Mouse (Mus musculus) liver, postnatal 0 days (tissue): ENCODE data around the gene Itfg2. TPM values are rescaled to one million over a fixed set of nuclear protein-coding genes. Genes with fewer than 3 reads are reported as not detected.

ENCODE experiments used
- ATAC-seq: fragments of 200-750 bp; cut with Nextera tagmentation; 2 replicates; pipeline ENCODE4 v1.8.0; 2017; ENCODE audit warnings: mild to moderate bottlenecking, moderate library complexity
- DNase-seq: peaks from one replicate; pipeline ENCODE4 v3.0.0-alpha.2; 2016
- H3K27ac ChIP-seq: fragments of 300-500 bp; sonication (generic); 2 replicates; pipeline ENCODE4 v1.5.1; 2014; ENCODE audit warnings: antibody characterized with exemption, moderate library complexity, mild to moderate bottlenecking, low read depth
- H3K27me3 ChIP-seq: fragments of 300-500 bp; sonication (generic); 2 replicates; pipeline ENCODE4 v1.6.1; 2014; ENCODE audit warnings: low read length, control low read depth, mixed read lengths; ENCODE audit not compliant: insufficient read depth
- H3K36me3 ChIP-seq: fragments of 300-500 bp; sonication (generic); replicated peaks from 2 replicates; pipeline ENCODE4 v1.6.1; 2014; ENCODE audit warnings: mild to moderate bottlenecking, control low read depth, low read length, moderate library complexity, mixed read lengths; ENCODE audit not compliant: insufficient read depth
- H3K4me1 ChIP-seq: fragments of 300-500 bp; sonication (generic); 2 replicates; pipeline ENCODE4 v1.6.1; 2014; ENCODE audit warnings: antibody characterized with exemption, mild to moderate bottlenecking, control low read depth; ENCODE audit not compliant: insufficient read depth
- H3K4me2 ChIP-seq: fragments of 300-500 bp; sonication (generic); 2 replicates; pipeline ENCODE4 v1.6.1; 2014; ENCODE audit warnings: low read depth, mild to moderate bottlenecking, low read length, moderate library complexity, mixed read lengths
- H3K4me3 ChIP-seq: fragments of 300-500 bp; sonication (generic); 2 replicates; pipeline ENCODE4 v1.5.1; 2014; ENCODE audit warnings: low read depth, low read length
- H3K9ac ChIP-seq: fragments of 300-500 bp; sonication (generic); replicated peaks from 2 replicates; pipeline ENCODE4 v1.6.1; 2014; ENCODE audit warnings: mild to moderate bottlenecking, moderate library complexity
- H3K9me3 ChIP-seq: fragments of 300-500 bp; sonication (generic); 2 replicates; pipeline ENCODE4 v1.6.1; 2016; ENCODE audit warnings: mild to moderate bottlenecking, control low read depth, low read length, mixed read lengths
- CTCF ChIP-seq: sonication (generic); IDR thresholded peaks from 2 replicates; pipeline ENCODE4 v1.5.1; 2016; ENCODE audit warnings: antibody characterized with exemption, low read depth
- EP300 ChIP-seq: IDR thresholded peaks from 2 replicates; pipeline ENCODE4 v1.6.1; 2016; ENCODE audit warnings: antibody characterized with exemption, low read depth, mild to moderate bottlenecking
- WGBS: fragments of 180-500 bp; shearing (Covaris S2); extraction: QIAGEN DNeasy Blood & Tissue Kit; methylation state at CpG from one replicate; pipeline ENCODE4 v1.1.7; 2014; ENCODE audit not compliant: insufficient replicate concordance; 5-methylcytosine and 5-hydroxymethylcytosine counted together
- polyA plus RNA-seq: library from polyadenylated mRNA; unstranded; fragments of >200 nt; fragmentation: Nextera tagmentation; extraction: Ambion mirVana; gene quantifications from 2 replicates; pipeline ENCODE4 v1.2.1, GENCODE M21; 2015

Itfg2 gene
- polyA plus RNA-seq, 1 experiment from 2014 or later = 7.7 TPM

DNA sequence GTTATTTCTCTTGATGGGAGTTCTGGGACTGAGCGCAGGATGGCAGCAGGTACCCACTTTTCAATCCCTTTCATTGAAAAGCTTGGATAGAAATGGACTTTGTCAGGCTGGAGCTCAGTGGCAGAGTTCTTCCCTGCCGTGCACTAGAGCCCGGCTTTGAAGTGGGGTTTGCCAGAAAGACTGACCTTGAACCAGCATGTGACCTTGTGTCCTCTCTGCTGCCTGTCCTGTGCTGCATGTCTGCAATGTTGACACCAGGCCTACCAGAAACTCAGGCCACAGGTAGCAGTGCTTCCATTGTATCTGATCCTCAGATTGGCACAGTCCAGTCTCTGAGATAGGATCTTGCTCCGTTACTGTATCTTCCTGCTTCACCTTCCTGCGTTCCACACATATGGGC lies 54.7 kb downstream of the Itfg2 start:
- DNase-seq = peak; percentile 45
- Histone ChIP-seq H3K4me2 (no peak overlapping the region), H3K36me3 (peaks cover 74% of the 10 kb centered on the region), H3K27me3 (no peaks in the 10 kb centered on the region), H3K4me3 (no peak overlapping the region), H3K27ac (no peak overlapping the region), H3K9me3 (no peaks in the 10 kb centered on the region), H3K9ac (no peak overlapping the region), H3K4me1 (0 out of 2 replicates have a peak, but pooled peaks cover 4% of the 10 kb centered on the region)
- WGBS = 68% methylated on average over 5 of the region's 5 CpGs
- peak; percentile 88 for ATAC-seq
- TF ChIP-seq CTCF (peak; percentile 47; the same call in 1 of the 2 replicates), EP300 (no peak)

DNA sequence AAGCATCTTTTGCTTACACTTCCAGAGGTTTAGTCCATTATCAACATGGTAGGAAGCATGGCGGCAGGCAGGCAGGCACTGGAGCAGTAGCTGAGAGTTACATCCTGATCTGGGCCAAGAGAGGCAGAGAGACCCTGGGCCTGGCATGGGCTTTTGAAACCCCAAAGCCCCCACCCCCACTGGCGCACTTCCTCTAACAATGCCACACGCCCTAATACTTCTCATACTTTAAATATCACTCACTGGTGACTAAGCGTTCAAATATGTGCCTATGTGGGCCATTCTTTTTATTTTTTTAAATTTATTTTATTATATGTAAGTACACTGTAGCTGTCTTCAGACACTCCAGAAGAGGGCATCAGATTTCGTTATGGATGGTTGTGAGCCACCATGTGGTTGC lies 58.3 kb downstream of the Itfg2 start:
- ATAC-seq = no peak
- H3K9me3 ChIP-seq = no peaks in the 10 kb centered on the region
- no peaks in the 10 kb centered on the region for H3K27me3 ChIP-seq
- no peak overlapping the region for H3K27ac ChIP-seq
- no peak overlapping the region for H3K4me2 ChIP-seq
- no peak overlapping the region for H3K9ac ChIP-seq
- 80% methylated on average over 5 of the region's 5 CpGs for WGBS
- H3K36me3 ChIP-seq = peaks cover 46% of the 10 kb centered on the region
- TF ChIP-seq EP300 = no peak
- no peak for TF ChIP-seq CTCF
- peaks cover 14% of the 10 kb centered on the region for H3K4me1 ChIP-seq
- H3K4me3 ChIP-seq = no peak overlapping the region
- no peak for DNase-seq

DNA sequence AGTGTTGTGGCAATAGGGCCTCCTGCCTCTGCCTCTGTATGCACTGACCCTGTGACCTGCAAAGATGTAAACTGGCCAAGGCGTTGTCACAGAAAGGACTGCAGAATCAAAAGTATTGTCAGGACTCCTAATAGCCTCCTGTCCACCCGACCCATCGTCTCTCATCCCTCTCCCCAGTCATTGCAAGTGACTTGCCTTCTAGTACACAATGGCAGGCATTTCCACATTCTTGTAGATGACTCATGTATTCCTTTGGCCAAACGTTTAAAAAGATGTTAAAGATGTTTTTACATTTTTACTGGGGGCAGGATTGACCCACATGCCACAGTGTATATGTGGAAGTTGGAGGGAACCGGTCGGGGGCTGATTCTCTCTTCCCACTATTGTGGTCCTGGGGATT lies 60.0 kb downstream of the Itfg2 start:
- Histone ChIP-seq H3K4me1 (peaks cover 19% of the 10 kb centered on the region), H3K36me3 (peaks cover 31% of the 10 kb centered on the region), H3K4me2 (no peak overlapping the region), H3K27ac (no peak overlapping the region), H3K9me3 (no peaks in the 10 kb centered on the region), H3K9ac (0 out of 2 replicates have a peak overlapping the region, but pooled peaks have one; percentile 11), H3K27me3 (no peaks in the 10 kb centered on the region), H3K4me3 (no peak overlapping the region)
- WGBS = 80% methylated on average over 6 of the region's 6 CpGs
- DNase-seq = no peak
- no peak for ATAC-seq
- TF ChIP-seq EP300 (no peak), CTCF (no peak)

DNA sequence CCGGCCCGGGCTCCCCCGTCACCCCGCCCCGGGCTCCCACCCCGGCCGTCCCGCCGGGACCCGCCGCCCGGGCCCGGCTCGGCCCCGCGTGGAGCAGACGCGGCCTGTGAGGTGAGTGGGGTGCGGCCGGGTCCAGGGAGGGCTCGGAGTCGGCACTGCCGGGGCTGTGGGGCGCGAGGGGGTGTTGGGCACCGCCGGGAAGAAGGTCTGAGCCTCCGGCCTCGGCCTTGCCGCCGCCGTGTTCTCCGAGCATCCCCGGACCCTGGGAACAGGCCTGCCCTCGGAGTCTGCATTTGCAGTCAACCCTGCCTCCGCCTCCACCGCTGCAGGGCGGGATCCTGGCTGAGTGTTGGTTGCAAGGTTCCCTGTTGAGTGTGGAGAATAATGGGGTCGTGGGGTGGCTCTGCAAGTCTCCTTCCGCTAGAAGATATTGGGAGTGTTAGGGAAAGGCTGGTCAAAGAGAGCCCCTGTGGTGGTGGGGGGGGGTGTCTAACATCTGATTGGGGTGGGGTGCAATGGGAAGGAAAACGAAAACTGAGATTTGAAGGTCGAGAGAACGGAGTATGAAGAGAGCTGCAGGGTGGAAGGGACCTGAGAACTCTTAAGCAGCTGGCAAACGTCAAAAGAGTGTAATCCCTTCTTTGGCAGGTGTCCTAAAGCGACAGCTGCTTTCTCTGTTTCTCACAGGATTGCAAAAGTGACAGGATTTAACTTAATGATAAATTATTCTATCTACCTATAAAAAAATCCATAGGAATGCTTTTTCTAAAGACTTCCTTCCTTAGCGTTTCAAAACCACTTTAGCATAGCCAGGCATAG lies 61.5 kb downstream of the Itfg2 start:
- no peak for DNase-seq
- H3K9ac ChIP-seq = peak overlapping the region; percentile 97
- H3K4me1 ChIP-seq = peaks cover 19% of the 10 kb centered on the region
- peak overlapping the region; percentile 94 for H3K27ac ChIP-seq
- no peaks in the 10 kb centered on the region for H3K9me3 ChIP-seq
- peak overlapping the region; percentile 97 for H3K4me2 ChIP-seq
- TF ChIP-seq CTCF (no peak), EP300 (no peak)
- H3K27me3 ChIP-seq = no peaks in the 10 kb centered on the region
- peak overlapping the region; percentile 96 for H3K4me3 ChIP-seq
- 5% methylated on average over 40 of the region's 46 CpGs for WGBS
- ATAC-seq = peak; percentile 32
- peaks cover 26% of the 10 kb centered on the region for H3K36me3 ChIP-seq

DNA sequence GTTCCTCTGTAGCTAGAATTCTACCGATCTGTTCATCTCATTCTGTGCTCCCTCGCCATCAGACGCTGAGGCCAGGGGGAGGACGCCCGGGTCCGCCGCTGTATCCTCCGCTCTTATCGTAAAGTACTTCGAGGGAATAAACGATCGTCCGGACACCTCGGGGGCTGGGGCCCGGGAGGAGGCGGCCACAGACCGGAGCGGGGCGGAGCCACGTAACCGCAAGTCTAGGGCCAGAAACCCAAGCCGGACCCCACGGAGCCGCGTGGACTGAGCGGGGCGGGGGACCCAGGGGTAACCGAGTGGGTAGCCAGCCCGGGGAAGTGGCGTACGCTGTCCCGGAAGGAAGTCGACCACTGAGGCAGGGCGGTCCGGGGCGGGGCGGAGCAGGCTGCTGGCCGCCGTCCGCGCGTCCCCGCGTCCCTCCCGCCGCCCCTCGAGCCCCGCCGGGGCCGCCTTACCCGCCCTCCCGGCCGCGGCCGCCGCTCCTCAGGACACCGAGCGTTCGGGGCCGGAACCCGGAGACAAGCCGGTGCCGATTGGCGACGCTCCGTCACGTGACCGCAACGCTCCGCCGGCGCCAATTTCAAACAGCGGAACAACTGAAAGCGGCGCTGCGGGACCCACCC lies 62.2 kb downstream of the Itfg2 start, which contains the start of the genes Rhno1 and Foxm1:
Gene Rhno1, minus strand, starts transcription at position 531 of the 626 bp plus-strand sequence.
Gene Foxm1, plus strand, starts transcription at position 587 of the 626 bp plus-strand sequence.
- H3K36me3 ChIP-seq = peaks cover 28% of the 10 kb centered on the region
- H3K4me3 ChIP-seq = peak within 1 kb of the TSS; percentile 96
- TF ChIP-seq EP300 (no peak), CTCF (no peak)
- peak; percentile 90 for ATAC-seq
- peak within 1 kb of the TSS; percentile 97 for H3K4me2 ChIP-seq
- under 1% methylated on average over 35 of the region's 76 CpGs for WGBS
- no peaks in the 10 kb centered on the region for H3K9me3 ChIP-seq
- H3K27ac ChIP-seq = peak within 1 kb of the TSS; percentile 94
- no peaks in the 10 kb centered on the region for H3K27me3 ChIP-seq
- peaks cover 19% of the 10 kb centered on the region for H3K4me1 ChIP-seq
- DNase-seq = peak; percentile 90
- peak within 1 kb of the TSS; percentile 97 for H3K9ac ChIP-seq

DNA sequence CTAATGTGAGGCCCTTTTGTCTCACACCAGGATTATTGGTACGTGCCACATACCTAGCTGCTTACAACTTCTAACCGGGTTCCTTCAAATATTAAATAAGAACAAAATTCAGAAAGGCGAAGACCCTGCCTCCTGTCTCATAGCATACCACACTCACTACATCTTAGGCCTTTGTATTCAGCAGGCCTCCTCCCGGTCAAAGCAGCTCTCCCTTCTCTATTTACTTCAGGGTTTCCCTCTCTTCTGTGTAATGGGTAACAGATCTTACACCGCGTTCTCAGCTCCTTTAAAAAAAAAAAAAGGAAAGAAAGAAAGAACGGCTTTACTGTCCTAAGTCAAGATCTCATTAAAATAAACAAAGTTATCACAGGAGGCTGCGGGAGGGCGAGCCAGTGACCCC lies 62.8 kb downstream of the Itfg2 start:
- Histone ChIP-seq H3K4me2 (peak overlapping the region; percentile 97), H3K4me1 (peaks cover 19% of the 10 kb centered on the region), H3K27me3 (no peaks in the 10 kb centered on the region), H3K27ac (peak overlapping the region; percentile 94), H3K9me3 (no peaks in the 10 kb centered on the region), H3K36me3 (peaks cover 26% of the 10 kb centered on the region), H3K9ac (peak overlapping the region; percentile 97), H3K4me3 (peak overlapping the region; percentile 96)
- 15% methylated on average over 9 of the region's 9 CpGs for WGBS
- DNase-seq (no peak), ATAC-seq (no peak)
- TF ChIP-seq CTCF (no peak), EP300 (no peak)

Other genes starting within 250 kb of the Itfg2 start
- gene Tead4, start 124.1 kb downstream of the Itfg2 start, polyA plus RNA-seq = 0.28 and 0.34 TPM in 2 replicates
- gene Tulp3, start 69.1 kb downstream of the Itfg2 start, polyA plus RNA-seq = 0.81 and 1.2 TPM in 2 replicates
- 30.0 and 31.3 TPM in 2 replicates for gene Rhno1, start 62.0 kb downstream of the Itfg2 start, polyA plus RNA-seq
- 5.5 and 5.7 TPM in 2 replicates for gene Foxm1, start 62.0 kb downstream of the Itfg2 start, polyA plus RNA-seq
- gene Tex52, start 49.5 kb downstream of the Itfg2 start, polyA plus RNA-seq = not detected in 2 replicates
- gene Gm44596, start 49.4 kb downstream of the Itfg2 start, polyA plus RNA-seq = not detected in 2 replicates
- gene Nrip2, start 25.6 kb downstream of the Itfg2 start, polyA plus RNA-seq = 0.42 and 0.45 TPM in 2 replicates
- gene Fkbp4, start 13.7 kb upstream of the Itfg2 start, polyA plus RNA-seq = 79.9 and 80.2 TPM in 2 replicates
- gene Pzp, start 101.8 kb upstream of the Itfg2 start, polyA plus RNA-seq = 1,244 and 1,400 TPM in 2 replicates
- gene A2ml1, start 156.7 kb upstream of the Itfg2 start, polyA plus RNA-seq = 29.7 and 30.6 TPM in 2 replicates
- 0.15 and 0.36 TPM in 2 replicates for gene Klrb1a, start 198.6 kb upstream of the Itfg2 start, polyA plus RNA-seq
- gene Clec2h, start 237.5 kb upstream of the Itfg2 start, polyA plus RNA-seq = 0.33 and 0.46 TPM in 2 replicates